Mouse (Mus musculus) adrenal gland, postnatal 25 days (tissue): ENCODE data around the gene Dnajc12. TPM values are rescaled to one million over a fixed set of nuclear protein-coding genes. Genes with fewer than 3 reads are reported as not detected.
"Not testable (repeated sequence)": the region's sequence is repeated elsewhere in the genome, so short reads cannot be mapped to it uniquely, and the experiment has no call there.

ENCODE experiments used
- DNase-seq: peaks from one replicate; pipeline ENCODE4 v3.0.0; 2021; ENCODE audit warnings: mixed read lengths
- total RNA-seq: library from RNA; stranded (reverse); gene quantifications from 2 replicates; pipeline ENCODE4 v1.2.3, GENCODE M21; 2021

Dnajc12 gene
- total RNA-seq, 1 experiment from 2014 or later, result 15.1 TPM

GRCm38 (mm10) chr10:63386444-63386843, 4.2 kb downstream of the Dnajc12 start:
- DNase-seq, result peak; percentile 81

GRCm38 (mm10) chr10:63386991-63387390, 4.7 kb downstream of the Dnajc12 start:
- no peak for DNase-seq

GRCm38 (mm10) chr10:63388948-63389347, 6.7 kb downstream of the Dnajc12 start:
- no peak for DNase-seq

GRCm38 (mm10) chr10:63396963-63397362, 14.7 kb downstream of the Dnajc12 start:
- DNase-seq, result no peak

- DNase-seq, result no peak
Observed at GRCm38 (mm10) chr10:63402731-63403504, 20.7 kb downstream of the Dnajc12 start.

GRCm38 (mm10) chr10:63403636-63404035, 21.4 kb downstream of the Dnajc12 start:
- DNase-seq, result no peak

GRCm38 (mm10) chr10:63410162-63410956, 28.1 kb downstream of the Dnajc12 start:
- no peak for DNase-seq

- not testable (repeated sequence) for DNase-seq
Observed at GRCm38 (mm10) chr10:63411674-63412073, 29.4 kb downstream of the Dnajc12 start.

- DNase-seq, result no peak
Observed at GRCm38 (mm10) chr10:63412756-63413155, 30.5 kb downstream of the Dnajc12 start.

GRCm38 (mm10) chr10:63415287-63415686, 33.0 kb downstream of the Dnajc12 start:
- no peak for DNase-seq

GRCm38 (mm10) chr10:63415850-63416249, 33.6 kb downstream of the Dnajc12 start:
- DNase-seq, result no peak

GRCm38 (mm10) chr10:63417061-63417460, 34.8 kb downstream of the Dnajc12 start:
- DNase-seq, result no peak

GRCm38 (mm10) chr10:63421739-63422735, 39.8 kb downstream of the Dnajc12 start, which contains the start of gene Gm7075:
Gm7075 (minus strand) TSS chr10:63421789.
- peak; percentile 63 for DNase-seq

GRCm38 (mm10) chr10:63422736-63422992, 40.4 kb downstream of the Dnajc12 start:
- DNase-seq, result no peak

GRCm38 (mm10) chr10:63423591-63424474, 41.6 kb downstream of the Dnajc12 start:
- no peak for DNase-seq

- DNase-seq, result peak; percentile 17
Observed at GRCm38 (mm10) chr10:63424475-63424814, 42.2 kb downstream of the Dnajc12 start.

GRCm38 (mm10) chr10:63427146-63427545, 44.9 kb downstream of the Dnajc12 start:
- DNase-seq, result no peak

GRCm38 (mm10) chr10:63428243-63429022, 46.2 kb downstream of the Dnajc12 start:
- peak; percentile 20 for DNase-seq

- DNase-seq, result no peak
Observed at GRCm38 (mm10) chr10:63429023-63429340, 46.7 kb downstream of the Dnajc12 start.

GRCm38 (mm10) chr10:63429380-63429779, 47.1 kb downstream of the Dnajc12 start:
- DNase-seq, result peak; percentile 96
